Mouse (Mus musculus) forebrain, embryonic 11.5 days (tissue): Measurements from ENCODE around the gene Golt1a. TPM values are rescaled to one million over a fixed set of nuclear protein-coding genes. Genes with fewer than 3 reads are reported as not detected.

Experiments used
- ATAC-seq: fragments of 200-750 bp; cut with Nextera tagmentation; replicated peaks from 2 replicates; pipeline ENCODE4 v1.8.0; 2017; ENCODE audit warnings: moderate TSS enrichment; ENCODE audit not compliant: low FRiP score
- DNase-seq: peaks from one replicate; pipeline ENCODE4 v3.0.0-alpha.2; 2017; ENCODE audit warnings: low spot score
- H3K27ac ChIP-seq: fragments of 300-500 bp; sonication (generic); 2 replicates; pipeline ENCODE4 v1.5.1; 2014; ENCODE audit warnings: low read depth, low read length
- H3K27me3 ChIP-seq: fragments of 300-500 bp; sonication (generic); 2 replicates; pipeline ENCODE4 v1.6.1; 2014; ENCODE audit warnings: mild to moderate bottlenecking, low read length, mixed read lengths; ENCODE audit not compliant: control insufficient read depth, insufficient read depth
- H3K36me3 ChIP-seq: fragments of 300-500 bp; sonication (generic); 2 replicates; pipeline ENCODE4 v1.6.1; 2014; ENCODE audit warnings: mild to moderate bottlenecking, low read length, moderate library complexity, mixed read lengths; ENCODE audit not compliant: control insufficient read depth, insufficient read depth
- H3K4me1 ChIP-seq: fragments of 300-500 bp; sonication (generic); replicated peaks from 2 replicates; pipeline ENCODE4 v1.6.1; 2014; ENCODE audit warnings: low read length, mixed read lengths; ENCODE audit not compliant: control insufficient read depth, insufficient read depth
- H3K4me2 ChIP-seq: fragments of 300-500 bp; sonication (generic); 2 replicates; pipeline ENCODE4 v1.6.1; 2014; ENCODE audit warnings: low read depth, mild to moderate bottlenecking, low read length, moderate library complexity, mixed read lengths; ENCODE audit not compliant: severe bottlenecking
- H3K4me3 ChIP-seq: fragments of 300-500 bp; sonication (generic); 2 replicates; pipeline ENCODE4 v1.5.1; 2014; ENCODE audit warnings: low read depth, low read length
- H3K9ac ChIP-seq: fragments of 300-500 bp; sonication (generic); 2 replicates; pipeline ENCODE4 v1.6.1; 2014; ENCODE audit warnings: low read length
- H3K9me3 ChIP-seq: fragments of 300-500 bp; sonication (generic); 2 replicates; pipeline ENCODE4 v1.6.1; 2016; ENCODE audit warnings: low read length, mixed read lengths; ENCODE audit not compliant: control insufficient read depth
- WGBS: fragments of 180-500 bp; shearing (Covaris S2); extraction: QIAGEN DNeasy Blood & Tissue Kit; methylation state at CpG from one replicate; pipeline ENCODE4 v1.1.7; 2014; 5-methylcytosine and 5-hydroxymethylcytosine counted together
- polyA plus RNA-seq: library from polyadenylated mRNA; unstranded; fragments of >200 nt; fragmentation: Nextera tagmentation; extraction: Ambion mirVana; gene quantifications from 2 replicates; pipeline ENCODE4 v1.2.1, GENCODE M21; 2014

Gene Golt1a
- polyA plus RNA-seq, 1 experiment from 2014 or later, result not detected

GRCm38 (mm10) chr1:133370352-133370751, 60.8 kb downstream of the Golt1a start:
- WGBS, result 83% methylated on average over 4 of the region's 4 CpGs

DNA sequence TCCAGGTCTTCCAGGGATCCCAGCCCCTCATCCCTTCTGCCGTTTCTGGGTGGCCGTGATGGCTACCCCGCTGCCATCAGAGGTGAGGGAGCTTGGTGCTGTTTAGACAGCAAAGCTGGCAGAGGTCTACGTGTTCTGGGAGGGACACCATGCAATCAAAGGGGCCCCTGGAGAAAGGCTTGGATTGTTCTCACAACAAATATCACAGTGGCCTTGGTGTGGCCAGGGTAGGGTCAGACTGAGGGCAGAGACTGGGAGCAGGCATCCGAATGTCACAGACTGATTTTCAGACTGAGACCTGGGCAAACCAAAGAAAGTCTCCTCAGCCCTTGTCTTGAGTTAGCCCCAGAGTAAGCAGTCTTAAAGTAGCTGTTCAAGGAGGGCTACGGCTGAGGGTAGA, 61.8 kb downstream of the Golt1a start:
- Histone ChIP-seq H3K9ac (no peak overlapping the region), H3K4me1 (peaks cover 7% of the 10 kb centered on the region), H3K4me3 (no peak overlapping the region), H3K4me2 (no peak overlapping the region), H3K36me3 (no peaks in the 10 kb centered on the region), H3K27ac (no peak overlapping the region), H3K27me3 (no peaks in the 10 kb centered on the region), H3K9me3 (no peaks in the 10 kb centered on the region)
- DNase-seq (no peak), ATAC-seq (no peak)
- 90% methylated on average over 6 of the region's 6 CpGs for WGBS

More at GRCm38 (mm10) chr1:133370352-133370751, 60.8 kb downstream of the Golt1a start:
- H3K4me3 ChIP-seq, result no peak overlapping the region
- ATAC-seq, result no peak
- H3K9ac ChIP-seq, result no peak overlapping the region
- no peak overlapping the region for H3K4me2 ChIP-seq
- H3K9me3 ChIP-seq, result no peaks in the 10 kb centered on the region
- peaks cover 7% of the 10 kb centered on the region for H3K4me1 ChIP-seq
- DNase-seq, result no peak
- H3K27me3 ChIP-seq, result peaks cover 3% of the 10 kb centered on the region; the same call in 1 of the 2 replicates
- H3K36me3 ChIP-seq, result no peaks in the 10 kb centered on the region
- no peak overlapping the region for H3K27ac ChIP-seq

- no peaks in the 10 kb centered on the region for H3K27me3 ChIP-seq
- no peaks in the 10 kb centered on the region for H3K36me3 ChIP-seq
- no peak overlapping the region for H3K9ac ChIP-seq
- no peak overlapping the region for H3K27ac ChIP-seq
- peaks cover 7% of the 10 kb centered on the region for H3K4me1 ChIP-seq
- DNase-seq (no peak), ATAC-seq (no peak)
- no peak overlapping the region for H3K4me2 ChIP-seq
- 78% methylated on average over 8 of the region's 8 CpGs for WGBS
- H3K9me3 ChIP-seq, result no peaks in the 10 kb centered on the region
- H3K4me3 ChIP-seq, result no peak overlapping the region
Measured at GRCm38 (mm10) chr1:133372113-133372512, 62.5 kb downstream of the Golt1a start.

Other genes with a start within 250 kb of the Golt1a start
- gene Ppp1r15b, start 178.7 kb upstream of the Golt1a start, polyA plus RNA-seq, result 62.8 and 69.7 TPM in 2 replicates
- gene Plekha6, start 145.6 kb upstream of the Golt1a start, polyA plus RNA-seq, result 16.2 and 18.8 TPM in 2 replicates
- 0.43 TPM in 1 of 2 replicates, not detected in the other for gene Kiss1, start 12.1 kb downstream of the Golt1a start, polyA plus RNA-seq
- gene Ren1, start 40.7 kb downstream of the Golt1a start, polyA plus RNA-seq, result not detected in 2 replicates
- 1.8 and 2.7 TPM in 2 replicates for gene Etnk2, start 53.8 kb downstream of the Golt1a start, polyA plus RNA-seq
- 12.3 TPM in 2 replicates for gene Sox13, start 114.6 kb downstream of the Golt1a start, polyA plus RNA-seq